Mouse (Mus musculus) adrenal gland, postnatal 36 days (tissue): ENCODE measurements at regions not wholly inside any gene's neighbourhood (a gene's known extent, or its start where the extent isn't known, plus 50 kb on each side); places are given as distances from the start of the nearest gene placed in this dataset.

Source experiments
- DNase-seq, 2 experiments: peaks; one replicate each; pipeline ENCODE4 v3.0.0; 2021; ENCODE audit warnings: mixed read lengths in 1 of 2

DNA sequence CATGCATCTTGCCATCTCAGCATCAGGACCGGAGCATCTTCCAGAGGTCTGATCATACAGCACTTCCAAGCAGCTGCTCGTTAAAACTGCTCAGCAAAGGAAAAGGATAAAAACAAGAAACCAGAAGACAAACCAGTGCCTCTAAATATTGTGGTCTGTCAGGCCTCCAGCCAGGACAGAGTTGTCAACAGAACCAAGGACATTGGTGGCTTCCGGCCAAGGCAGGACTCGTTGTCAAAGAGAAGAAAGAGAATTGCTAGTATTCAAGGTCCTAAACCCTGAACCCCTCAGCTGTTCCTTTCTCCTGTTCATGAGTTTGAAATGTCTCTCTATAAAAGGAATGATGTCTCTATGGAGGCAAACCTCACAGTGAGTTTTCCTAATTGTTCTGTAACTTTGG, 155.0 kb downstream of the Sp3 start:
- DNase-seq = peak; percentile 85 to 91

DNA sequence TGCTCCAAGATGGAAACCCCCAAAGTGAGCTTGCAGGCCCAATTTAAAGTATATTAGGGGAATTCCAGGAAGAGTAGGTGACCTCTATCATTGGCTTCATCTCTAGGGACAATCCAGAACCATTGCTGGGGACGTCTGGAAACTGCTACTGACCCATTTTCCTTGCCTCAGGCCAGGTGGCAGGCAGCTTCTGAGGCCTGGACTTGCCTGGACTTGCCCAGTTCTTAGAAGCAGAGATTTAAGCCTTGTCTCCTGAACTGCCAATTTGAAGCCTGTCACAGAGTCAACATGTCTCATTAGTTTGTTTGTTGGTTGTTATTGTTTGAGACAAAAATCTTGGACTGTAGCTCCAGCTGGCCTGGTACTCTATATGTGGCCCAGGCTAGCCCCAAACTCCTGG, 151.1 kb downstream of the Sp3 start:
- no peak for DNase-seq

DNA sequence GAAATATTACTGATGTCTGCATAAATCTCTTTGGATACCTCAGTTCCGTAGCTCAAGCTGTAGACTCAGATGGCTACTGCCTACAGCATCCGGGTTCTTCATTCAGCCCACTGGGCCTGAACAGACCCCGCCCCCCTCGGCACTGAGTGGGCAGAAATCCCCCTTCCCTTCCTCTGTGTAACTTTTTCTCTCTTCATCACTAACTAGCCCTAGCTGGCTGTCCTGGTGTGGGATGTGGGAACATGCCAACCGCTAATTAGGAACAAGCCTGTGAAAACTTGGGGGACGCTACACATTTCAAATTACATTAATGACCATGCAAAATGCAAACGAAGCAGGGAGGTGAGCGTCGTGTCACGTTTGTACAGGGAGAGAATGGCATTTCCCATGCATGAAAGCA, 147.5 kb downstream of the Sp3 start:
- no peak for DNase-seq

DNA sequence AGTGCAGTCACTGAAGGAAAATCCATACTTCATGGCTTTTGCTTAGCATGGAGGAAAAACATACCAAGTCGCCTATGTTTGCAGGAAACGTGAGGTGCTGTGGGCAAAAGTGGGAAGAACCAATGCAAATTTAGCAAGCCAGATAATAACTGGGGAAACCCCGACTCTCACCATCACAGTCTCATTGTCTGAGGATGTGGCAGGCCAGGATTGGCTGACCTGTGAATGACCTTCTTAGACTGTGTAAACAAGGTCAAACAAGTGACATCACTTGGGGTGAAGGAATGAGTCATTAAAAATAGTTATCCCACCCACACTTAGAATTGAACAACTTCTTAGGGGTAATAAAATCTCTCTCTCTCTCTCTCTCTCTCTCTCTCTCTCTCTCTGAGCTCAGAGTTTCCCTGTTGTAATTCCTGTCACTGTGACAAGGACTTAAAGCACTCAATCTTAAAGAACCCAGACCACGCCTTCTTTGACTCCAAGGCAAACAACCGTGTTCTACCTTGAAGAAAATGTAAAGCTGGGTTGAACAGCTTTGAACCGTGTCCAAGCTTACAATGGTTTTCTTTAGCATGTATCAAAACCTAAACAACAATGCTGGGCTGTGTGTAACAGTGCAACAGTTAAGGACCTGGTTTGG, 142.0 kb downstream of the Sp3 start:
- peak; percentile 47 to 70 for DNase-seq

DNA sequence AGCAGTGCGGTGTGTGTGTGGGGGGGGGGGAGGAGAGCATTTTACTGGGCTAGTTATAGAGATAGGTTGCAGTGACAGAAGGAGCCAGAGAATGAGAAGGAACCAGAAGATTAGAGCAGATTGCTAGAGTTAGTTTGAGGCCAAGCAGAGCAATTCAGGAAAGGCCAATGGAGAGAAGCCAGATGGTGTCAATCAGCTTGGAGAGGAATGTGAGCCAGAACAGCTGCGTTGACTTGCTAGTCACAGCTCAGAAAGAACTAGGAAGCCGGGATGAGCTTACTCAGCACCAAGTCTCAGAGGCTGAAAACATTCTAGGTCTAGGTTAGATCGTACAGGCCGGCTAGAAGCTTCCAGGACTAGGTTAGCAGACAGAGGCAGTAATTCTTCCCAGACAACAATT, 140.6 kb downstream of the Sp3 start:
- DNase-seq = no peak

DNA sequence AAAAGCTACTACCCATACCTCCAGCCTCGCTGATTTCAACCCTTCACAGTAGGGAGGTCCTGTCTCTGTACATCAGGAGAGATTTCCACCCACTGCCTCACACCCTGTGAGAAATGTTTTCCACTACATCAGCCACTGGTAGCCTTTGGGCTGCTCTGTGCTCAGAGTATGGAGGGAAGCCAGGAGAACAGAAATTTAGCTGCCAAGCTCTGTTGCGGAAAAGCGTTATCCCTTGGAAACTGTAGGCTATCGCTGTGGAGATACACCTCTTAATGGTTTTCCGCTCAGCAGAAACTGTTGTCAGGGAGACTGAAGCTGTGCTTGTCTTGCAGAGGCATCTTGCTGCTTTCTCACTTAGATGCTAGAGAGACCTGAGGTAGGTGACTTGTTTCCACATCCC, 138.9 kb downstream of the Sp3 start:
- DNase-seq = no peak

DNA sequence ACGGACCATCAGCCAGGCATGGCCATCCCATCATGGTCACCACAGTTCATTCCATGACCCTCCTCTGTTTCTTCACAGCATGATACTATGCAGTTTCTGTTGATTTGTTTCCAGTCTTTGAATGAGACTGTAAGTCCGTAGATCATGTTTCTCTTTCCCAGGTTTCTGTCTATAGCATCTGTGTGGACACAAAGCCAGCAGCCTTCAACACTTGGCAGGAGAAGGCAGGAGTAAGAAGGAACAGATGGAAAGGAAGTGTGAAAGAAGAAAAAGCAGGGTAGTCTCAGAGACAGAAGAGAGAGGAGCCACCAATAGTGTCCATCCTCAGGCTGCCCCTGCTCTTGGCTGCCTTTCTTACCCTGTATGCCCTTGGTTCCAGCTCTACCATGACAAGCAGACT, 136.6 kb downstream of the Sp3 start:
- DNase-seq = no peak

DNA sequence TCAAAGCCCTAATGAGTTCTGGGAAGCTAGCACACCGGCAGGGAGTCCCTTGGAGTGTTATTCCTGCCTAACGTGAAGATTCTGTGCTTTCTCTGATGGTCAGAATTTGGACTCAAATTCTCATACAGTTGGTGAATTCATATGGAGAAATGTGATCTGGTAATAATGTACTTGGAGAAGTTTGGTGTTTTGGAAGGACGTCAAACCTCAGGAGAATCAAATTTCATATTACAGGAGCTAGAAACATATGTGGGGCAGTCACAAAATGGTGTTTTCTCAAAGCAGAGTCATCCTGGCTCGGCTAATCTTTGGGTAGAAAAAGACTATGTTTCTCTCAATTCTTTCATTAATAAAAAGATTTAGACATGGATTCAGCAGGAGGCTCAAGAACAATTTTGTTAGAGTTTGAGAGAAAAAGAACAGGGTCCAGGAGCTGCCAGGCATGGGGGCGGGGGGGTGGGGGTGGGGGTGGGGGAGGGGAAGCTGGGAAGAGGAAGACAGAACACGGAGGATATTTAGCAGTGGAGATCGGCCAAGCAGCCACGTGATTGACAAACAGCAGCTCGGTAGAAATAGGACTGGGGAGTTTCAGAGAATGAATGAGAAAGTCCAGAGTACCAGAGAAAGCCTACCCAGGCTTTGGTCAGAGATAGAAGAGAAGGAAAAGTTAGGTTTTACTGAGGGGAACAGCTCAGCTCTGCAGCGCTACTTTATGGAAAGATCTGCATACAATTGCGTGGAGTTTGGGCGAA, 130.6 kb downstream of the Sp3 start:
- DNase-seq = no peak

DNA sequence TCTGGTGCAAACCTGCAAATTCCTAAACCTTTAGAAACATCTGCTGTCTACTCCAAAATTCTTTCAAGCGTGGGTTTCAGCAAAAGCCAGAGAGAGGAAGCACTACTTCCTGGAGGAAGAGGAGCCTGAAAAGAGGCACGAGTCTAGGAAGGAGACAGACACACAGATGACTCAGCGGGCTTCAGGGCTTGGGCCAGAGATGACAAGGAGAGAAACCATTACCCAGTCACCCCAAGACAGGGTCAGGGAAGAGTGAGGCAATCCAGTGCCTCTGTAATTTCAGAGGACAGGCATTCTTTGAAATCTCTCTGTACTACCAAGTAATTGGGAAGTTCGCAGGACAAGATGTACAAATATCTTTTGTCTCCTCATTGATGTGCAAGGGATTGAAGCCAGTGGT, 127.7 kb downstream of the Sp3 start:
- DNase-seq = peak; percentile 40 to 45

DNA sequence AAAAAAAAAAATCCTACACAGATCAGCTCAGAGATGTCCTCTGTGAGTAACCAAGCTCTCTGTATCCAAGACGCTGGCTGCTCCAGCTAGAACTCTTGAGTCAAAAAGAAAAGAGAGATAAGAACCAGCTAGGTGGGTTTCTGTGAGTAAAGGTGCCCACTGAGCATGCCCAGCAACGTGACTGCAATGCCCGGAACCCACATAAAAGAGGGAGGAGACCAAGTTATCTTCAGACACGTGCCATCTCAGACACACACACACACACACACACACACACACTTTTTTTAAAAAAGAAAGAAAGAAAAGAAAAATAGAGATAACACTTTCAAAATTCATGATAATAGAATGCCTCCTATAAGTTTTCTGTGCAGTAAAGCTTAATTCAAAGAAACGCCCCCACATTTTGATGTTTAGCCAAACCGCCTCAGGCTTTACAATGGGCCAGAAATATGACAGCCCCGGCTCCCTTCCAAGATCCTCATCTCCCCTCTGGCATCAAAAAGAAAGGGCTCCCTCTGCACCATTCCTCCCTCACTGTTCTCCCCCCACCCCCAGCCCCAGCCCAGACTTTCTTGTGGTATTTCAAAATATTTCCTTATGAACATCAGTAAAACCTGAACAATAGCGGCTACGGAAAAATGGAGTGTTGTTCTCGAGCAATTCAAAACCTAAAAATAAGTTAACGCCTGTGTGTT, 124.8 kb downstream of the Sp3 start:
- peak in 1 of 2 experiments; percentile 8 for DNase-seq

DNA sequence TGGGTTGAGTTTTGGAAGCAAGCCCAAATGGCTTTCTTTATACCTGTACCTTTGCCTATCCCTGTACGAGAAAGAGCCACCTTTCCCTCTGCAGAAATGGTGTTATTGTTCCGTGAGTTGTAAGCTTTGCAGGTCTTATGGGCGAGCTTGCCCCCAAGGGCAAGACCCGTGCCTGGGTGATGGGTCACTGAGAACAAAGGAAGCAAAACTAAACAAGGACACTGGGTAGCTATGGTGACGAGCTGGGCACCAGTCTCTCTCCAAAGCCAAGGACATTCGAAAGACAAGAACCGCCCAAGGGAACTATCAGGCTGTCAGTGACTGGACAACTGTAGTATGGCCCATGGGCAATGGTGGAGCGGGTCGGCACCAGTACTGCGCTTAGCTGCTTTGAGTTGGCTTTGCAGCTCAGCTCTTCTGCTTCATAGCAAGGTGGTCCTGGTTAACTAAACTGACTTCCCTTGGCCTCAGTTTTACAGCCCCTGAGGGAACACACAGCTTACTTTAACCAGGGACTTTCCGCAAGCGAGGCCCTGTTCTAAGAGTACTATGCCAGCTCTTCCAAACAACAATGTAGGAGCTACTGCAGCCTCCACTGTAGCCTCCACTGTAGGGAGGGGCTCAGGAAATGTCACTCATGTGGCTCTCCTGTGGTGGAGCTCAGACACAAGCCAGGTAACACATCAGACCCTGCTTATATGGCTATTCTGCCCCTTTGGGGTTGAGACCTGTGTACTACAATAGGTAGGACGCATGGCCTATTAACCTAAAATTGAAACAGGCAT, 124.1 kb downstream of the Sp3 start:
- peak; percentile 69 for DNase-seq

DNA sequence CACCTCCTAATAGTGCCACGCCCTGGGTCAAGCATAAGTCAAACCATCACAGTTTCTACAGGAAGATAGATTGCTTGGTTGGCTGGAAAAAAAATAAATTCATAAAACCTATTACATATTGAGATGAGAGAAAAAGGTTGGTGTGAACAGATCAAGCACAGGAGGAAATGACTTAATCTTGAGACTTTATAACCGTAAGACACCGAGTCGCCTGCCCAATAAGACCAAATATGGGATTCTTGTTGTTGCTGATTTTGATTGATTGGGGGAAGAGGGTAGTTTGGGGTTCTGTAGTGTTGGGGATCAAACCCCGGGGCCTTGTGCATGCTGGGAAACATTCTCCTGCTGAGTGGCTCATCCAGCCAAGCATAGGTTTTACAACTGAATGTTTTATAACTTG, 122.9 kb downstream of the Sp3 start:
- DNase-seq = no peak

DNA sequence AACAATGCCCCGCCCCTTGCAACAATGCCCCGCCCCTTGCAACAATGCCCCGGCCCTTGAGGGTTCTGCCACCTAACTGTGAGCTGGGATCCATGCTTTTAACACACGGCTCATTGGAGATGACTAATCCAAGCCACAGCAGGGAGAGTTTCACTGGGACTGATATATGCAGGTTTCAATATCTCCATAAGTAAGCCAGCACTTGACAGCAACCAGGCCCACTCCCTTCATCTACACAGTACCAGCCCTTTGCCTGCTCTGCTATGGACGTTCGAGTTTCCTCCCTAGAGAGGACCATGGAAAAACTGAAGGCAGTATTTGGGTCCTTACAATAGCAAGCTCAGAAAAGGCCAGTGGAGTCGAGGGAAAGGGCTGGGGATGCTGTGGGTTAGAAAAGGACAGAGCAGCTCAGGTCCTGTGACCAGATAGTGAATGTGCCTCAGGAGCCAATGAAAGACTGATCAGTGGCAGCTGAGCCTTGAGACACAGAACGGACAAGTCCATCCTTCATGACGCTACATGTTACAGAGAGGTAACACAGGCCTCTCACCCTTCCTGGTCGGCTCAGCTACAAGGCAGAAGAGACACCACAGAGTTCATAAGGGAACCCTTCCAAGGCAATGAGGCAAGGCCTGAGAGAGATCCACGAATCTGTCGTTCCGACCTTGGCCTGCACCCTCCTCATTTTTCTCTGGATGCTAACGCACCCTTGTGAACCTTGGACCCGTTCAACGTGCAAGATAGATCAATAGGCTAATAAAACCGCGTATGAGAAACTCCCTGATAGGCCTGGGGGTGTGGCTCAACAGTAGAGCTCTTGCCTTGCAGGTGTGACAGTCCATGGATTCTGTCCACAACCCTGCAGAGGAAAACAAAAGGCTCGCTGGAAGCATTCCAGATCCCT, 114.5 kb downstream of the Sp3 start:
- peak in 1 of 2 experiments; percentile 7 for DNase-seq

DNA sequence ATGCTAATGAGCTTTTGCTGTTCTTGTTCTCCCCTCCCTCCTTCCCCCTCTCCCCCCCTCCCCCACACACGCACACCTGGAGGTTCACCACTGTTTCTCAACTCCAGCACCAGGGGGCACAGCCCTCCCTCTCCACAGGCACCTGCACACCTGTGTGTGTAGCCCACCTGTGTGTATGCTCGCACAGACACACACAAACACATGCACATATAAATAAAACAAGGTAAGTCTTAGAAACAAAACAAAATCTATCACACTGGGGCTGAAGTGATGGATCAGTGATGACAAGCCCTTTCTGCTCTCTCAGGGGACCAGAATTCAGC, 113.9 kb downstream of the Sp3 start:
- no peak for DNase-seq

DNA sequence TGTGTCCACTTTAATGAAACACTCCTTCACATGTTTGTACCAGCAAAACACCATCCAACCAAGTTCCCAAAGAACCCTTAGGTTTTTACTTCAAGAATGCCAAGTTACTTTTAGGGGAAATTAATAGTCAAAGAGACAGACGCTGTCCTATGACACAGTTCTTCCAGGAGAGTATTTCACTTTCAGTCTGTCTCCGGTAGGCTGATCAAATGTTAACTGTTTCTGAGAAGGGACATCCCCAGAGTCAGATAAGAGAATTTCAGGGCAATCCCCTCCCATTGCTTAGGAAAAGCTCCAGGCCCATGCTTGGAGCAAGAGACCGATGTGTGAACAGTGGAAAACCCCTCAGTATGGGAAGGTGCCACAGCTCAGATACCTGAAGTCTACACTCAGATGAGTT, 112.1 kb downstream of the Sp3 start:
- no peak for DNase-seq

DNA sequence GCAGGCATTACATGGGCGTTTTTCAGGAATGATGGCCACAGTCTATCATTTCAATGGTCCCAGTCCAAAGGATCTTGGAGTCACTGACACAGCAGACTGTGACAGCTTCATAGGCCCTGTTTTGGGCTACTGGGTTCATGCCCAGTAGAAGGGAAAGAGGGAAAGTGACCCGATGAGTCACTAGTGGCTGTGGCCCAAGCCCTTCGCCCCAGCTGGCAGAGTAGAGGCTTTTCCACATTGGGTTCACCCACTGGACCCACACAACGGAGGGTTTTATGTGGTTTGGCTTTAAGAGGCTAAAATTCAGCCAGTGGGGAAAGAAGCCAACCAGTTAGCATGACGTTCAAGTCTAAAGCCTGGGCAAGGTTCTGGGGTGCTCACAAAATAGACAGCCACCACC, 108.4 kb downstream of the Sp3 start:
- peak; percentile 65 to 73 for DNase-seq

DNA sequence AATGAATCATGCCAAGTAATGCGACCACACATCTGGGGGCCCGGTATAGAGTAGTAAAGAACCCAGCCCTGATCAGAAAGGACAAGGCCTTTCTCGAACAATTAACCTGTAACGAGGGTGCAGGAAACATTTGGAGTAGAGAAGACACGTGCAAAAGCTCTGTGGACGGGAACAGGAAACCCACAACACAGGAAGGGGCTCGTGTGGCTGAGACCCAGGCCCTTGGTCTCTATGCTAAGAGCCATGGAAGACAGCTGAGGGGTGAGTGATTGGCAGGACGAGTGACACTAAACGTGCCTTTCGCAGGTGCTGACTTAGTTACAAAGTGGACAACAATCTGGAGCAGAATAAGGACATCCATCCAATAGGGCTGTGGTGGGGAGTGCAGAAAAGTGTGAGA, 106.3 kb downstream of the Sp3 start:
- DNase-seq = no peak

DNA sequence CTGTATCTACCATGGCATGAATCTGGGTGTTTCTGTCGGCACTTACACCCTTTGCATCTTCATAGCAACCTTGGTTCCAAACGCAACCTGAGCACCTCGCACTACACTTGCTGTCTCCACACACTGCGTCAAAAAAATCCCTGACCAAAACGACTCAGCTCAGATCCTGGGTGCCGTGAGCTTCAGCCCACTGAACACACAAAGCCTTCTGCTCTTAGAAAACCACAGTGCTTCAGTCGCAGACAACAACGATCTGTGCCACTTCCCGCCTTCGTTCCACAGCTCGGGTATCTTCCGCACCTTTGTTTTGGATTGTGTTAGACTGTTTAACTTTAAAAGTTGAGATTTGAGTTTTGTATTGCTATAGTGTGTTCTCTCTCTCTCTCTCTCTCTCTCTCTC, 105.7 kb downstream of the Sp3 start:
- no peak for DNase-seq

DNA sequence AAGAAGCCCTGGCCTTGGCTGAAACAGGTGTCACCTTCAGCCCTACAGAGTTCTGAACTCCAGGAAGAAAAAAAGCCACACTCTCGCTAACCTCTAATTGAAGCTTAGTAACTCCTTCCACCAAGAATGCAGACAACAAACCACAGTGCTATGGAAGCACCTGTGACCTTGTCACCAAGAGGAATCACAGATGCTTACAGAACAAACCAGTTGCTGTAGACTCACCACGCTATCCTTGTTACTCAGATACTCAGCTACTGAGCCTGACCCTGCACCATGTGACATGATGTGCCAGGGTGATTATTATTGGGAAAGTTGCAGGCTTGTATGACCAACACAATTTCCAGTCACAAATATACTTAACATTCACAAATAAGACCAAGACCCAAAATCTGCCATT, 104.6 kb downstream of the Sp3 start:
- DNase-seq = no peak

DNA sequence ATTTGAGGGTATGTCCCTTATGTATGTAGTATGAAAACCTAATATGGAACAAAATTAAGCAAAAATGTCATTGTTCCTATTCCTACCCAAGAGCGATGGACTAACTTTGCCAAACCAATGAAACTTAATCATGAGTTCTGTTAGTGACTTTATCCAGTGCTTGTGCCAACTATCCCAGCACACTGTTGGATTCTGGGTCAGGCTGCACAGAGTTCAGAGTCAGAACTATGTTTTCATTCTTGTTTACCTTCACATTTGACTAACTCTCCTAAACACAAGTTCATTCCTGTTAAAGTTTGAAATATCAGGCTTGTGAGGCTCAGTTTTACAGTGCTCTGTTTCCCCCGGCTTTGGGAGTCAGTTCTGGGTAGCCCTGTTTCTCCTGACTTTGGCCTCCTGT, 100.2 kb downstream of the Sp3 start:
- no peak for DNase-seq

DNA sequence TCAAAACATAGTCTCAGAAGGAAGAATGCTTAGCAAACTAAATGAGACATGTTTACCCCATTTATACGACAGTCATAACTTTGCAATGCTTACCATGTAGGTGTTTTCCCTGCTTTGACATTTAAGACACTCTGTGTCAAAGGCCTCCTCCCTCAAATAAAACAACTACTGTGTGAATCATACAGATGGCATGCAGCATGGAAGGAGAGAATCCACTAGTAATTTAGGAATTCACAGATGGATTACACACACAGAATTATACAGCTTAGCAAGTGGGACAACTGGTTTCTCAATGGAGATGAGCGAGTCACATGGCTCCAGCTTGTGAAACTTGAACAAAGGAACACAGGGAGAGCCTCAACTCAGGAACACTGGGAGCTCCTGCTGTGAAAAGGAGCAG, 98.7 kb downstream of the Sp3 start:
- DNase-seq = no peak

DNA sequence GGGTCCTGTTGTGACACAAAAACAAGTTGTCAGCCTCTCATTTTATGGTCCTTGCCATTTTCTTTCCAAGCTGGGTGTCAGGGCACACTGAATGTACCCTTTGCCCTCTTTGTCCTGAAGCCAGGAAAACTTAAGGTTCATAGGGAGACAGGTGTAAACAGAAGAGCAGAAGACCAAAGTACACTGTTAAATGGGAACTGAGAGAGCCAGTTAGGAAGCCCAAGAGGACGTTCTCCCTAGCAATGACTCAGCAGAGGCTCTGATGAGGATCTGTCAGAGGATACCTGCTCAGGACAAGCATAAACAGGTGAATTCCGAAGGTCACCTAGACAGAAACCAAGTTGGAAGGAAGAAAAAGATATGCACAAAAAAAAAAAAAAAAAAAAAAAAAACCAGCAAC, 94.0 kb downstream of the Sp3 start:
- DNase-seq = no peak
